Mouse (Mus musculus): ENCODE data around the gene Pglyrp2.

- TF ChIP-seq CTCF (conservative IDR thresholded peaks at IDR 0.05; ENCODE audit: insufficient read depth, insufficient read length, low read depth, low read length) = no peak
- no peak for TF ChIP-seq POLR2A (IDR thresholded peaks at IDR 0.05; ENCODE audit: low read depth, low read length)
Measured at GRCm38 (mm10) chr17:32396266-32396665, 27.7 kb downstream of the Pglyrp2 start.
